Mouse (Mus musculus) midbrain, postnatal 0 days (tissue): ENCODE results near the gene 1700056E22Rik. TPM values are rescaled to one million over a fixed set of nuclear protein-coding genes. Genes with fewer than 3 reads are reported as not detected.

Experiments
- ATAC-seq: fragments of 200-750 bp; cut with Nextera tagmentation; 2 replicates; pipeline ENCODE4 v1.8.0; 2017; ENCODE audit warnings: moderate number of reproducible peaks, mild to moderate bottlenecking, moderate TSS enrichment, moderate library complexity; ENCODE audit not compliant: low FRiP score
- DNase-seq: peaks from one replicate; pipeline ENCODE4 v3.0.0-alpha.2; 2015; ENCODE audit warnings: low spot score
- H3K27ac ChIP-seq: fragments of 300-500 bp; sonication (generic); 2 replicates; pipeline ENCODE4 v1.5.1; 2014; ENCODE audit warnings: low read depth, mild to moderate bottlenecking, low read length, mixed read lengths
- H3K27me3 ChIP-seq: fragments of 300-500 bp; sonication (generic); 2 replicates; pipeline ENCODE4 v1.6.1; 2014; ENCODE audit warnings: low read length, control low read depth, mixed read lengths; ENCODE audit not compliant: insufficient read depth
- H3K36me3 ChIP-seq: fragments of 300-500 bp; sonication (generic); 2 replicates; pipeline ENCODE4 v1.6.1; 2014; ENCODE audit warnings: low read length, control low read depth, mixed read lengths; ENCODE audit not compliant: insufficient read depth
- H3K4me1 ChIP-seq: fragments of 300-500 bp; sonication (generic); 2 replicates; pipeline ENCODE4 v1.6.1; 2014; ENCODE audit warnings: mild to moderate bottlenecking, control low read depth, antibody characterized with exemption, low read length, mixed read lengths; ENCODE audit not compliant: insufficient read depth
- H3K4me2 ChIP-seq: fragments of 300-500 bp; sonication (generic); 2 replicates; pipeline ENCODE4 v1.6.1; 2014; ENCODE audit warnings: low read depth, mild to moderate bottlenecking, low read length, mixed read lengths; ENCODE audit not compliant: poor library complexity, severe bottlenecking
- H3K4me3 ChIP-seq: fragments of 300-500 bp; sonication (generic); 2 replicates; pipeline ENCODE4 v1.5.1; 2014; ENCODE audit warnings: low read depth, mild to moderate bottlenecking, low read length, moderate library complexity
- H3K9ac ChIP-seq: fragments of 300-500 bp; sonication (generic); replicated peaks from 2 replicates; pipeline ENCODE4 v1.6.1; 2014; ENCODE audit warnings: mild to moderate bottlenecking, low read length, moderate library complexity, mixed read lengths; ENCODE audit not compliant: poor library complexity, severe bottlenecking
- H3K9me3 ChIP-seq: fragments of 300-500 bp; sonication (generic); 2 replicates; pipeline ENCODE4 v1.6.1; 2016; ENCODE audit warnings: low read length, control low read depth
- CTCF ChIP-seq: IDR thresholded peaks from 2 replicates; pipeline ENCODE4 v1.5.1; 2016; ENCODE audit warnings: antibody characterized with exemption, mild to moderate bottlenecking
- WGBS: fragments of 180-500 bp; shearing (Covaris S2); extraction: QIAGEN DNeasy Blood & Tissue Kit; methylation state at CpG from one replicate; pipeline ENCODE4 v1.1.7; 2014; 5-methylcytosine and 5-hydroxymethylcytosine counted together
- polyA plus RNA-seq: library from polyadenylated mRNA; unstranded; fragments of >200 nt; fragmentation: Nextera tagmentation; extraction: Ambion mirVana; gene quantifications from 2 replicates; pipeline ENCODE4 v1.2.1, GENCODE M21; 2015
- total RNA-seq: library from RNA; depleted of rRNA; stranded (reverse); fragments of >200 nt; gene quantifications from 2 replicates; pipeline ENCODE4 v1.2.3, GENCODE M21; 2014

1700056E22Rik gene
- total and polyA plus RNA-seq, 2 experiments from 2014 or later, result 1.1 to 1.2 TPM

DNA sequence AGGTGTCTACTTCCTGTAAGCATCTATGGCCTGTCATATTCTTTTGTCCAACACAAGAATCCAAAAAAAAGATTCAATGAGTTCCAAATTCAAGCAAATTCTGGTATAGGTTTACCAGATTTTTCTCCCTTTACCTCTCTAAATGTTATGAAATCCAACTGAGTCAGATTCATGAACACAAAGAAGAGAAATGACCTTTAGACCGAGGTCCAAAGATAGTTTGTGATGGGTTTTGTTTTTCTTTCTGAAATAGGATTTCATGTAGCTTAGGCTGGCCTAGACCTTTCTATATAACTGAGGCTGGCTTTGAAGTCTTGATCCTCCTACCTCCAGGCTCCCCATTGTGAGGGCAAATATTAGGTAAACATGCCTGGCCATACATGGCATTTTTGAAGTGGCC, 27.8 kb upstream of the 1700056E22Rik start:
- WGBS, result 83% methylated on average over 1 of the region's 1 CpGs
- Histone ChIP-seq H3K27ac (no peak overlapping the region), H3K27me3 (no peaks in the 10 kb centered on the region), H3K4me3 (no peak overlapping the region), H3K9me3 (no peaks in the 10 kb centered on the region), H3K4me1 (no peaks in the 10 kb centered on the region), H3K4me2 (no peak overlapping the region), H3K9ac (no peak overlapping the region), H3K36me3 (no peaks in the 10 kb centered on the region)
- no peak for ATAC-seq
- no peak for DNase-seq
- no peak for TF ChIP-seq CTCF

DNA sequence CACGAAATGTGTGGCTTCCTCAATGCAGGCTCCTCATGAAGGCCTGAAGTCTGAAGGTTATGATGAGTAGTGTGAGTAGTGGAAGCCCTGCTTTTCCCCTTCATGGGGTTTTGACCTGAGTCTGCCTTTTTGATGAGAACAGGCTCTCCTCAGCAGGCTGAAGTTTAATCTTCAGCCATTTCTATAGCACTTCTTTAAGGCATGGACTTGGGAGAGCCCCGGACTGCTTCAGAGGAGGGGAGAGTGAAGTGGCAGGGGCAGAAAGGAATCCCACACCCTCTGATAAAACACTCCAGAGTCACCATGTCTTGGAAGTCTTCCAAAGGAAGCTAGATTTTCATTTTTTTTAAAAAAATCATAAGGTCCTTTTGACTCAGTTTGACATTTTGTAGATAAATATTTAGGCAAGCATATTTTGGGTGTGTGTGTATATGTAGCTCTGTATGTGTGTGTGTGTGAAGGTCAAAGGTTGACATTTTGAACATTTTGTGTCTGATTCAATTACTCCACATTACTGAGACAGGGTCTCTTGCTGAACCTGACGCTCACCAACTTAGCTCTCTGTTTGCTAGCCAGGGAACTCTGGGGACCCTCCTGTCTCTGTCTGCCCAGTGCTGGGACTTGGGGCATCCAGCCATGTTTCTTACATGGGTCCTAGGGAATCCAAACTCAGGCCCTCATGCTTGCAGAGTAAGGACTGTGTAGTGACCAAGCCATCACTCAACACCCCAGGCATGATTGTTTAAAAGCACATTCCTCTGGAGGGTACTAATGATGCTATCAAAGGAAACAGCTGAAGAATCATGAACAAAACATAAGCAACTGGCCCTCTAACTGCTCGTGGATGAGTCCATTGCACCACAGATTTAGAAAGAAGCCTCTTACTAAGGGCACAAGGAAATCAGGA, 27.0 kb upstream of the 1700056E22Rik start:
- DNase-seq (no peak), ATAC-seq (no peak)
- H3K4me3 ChIP-seq, result no peak overlapping the region
- no peaks in the 10 kb centered on the region for H3K9me3 ChIP-seq
- H3K4me2 ChIP-seq, result no peak overlapping the region
- no peak for TF ChIP-seq CTCF
- no peak overlapping the region for H3K9ac ChIP-seq
- H3K36me3 ChIP-seq, result no peaks in the 10 kb centered on the region
- no peaks in the 10 kb centered on the region for H3K27me3 ChIP-seq
- H3K4me1 ChIP-seq, result no peaks in the 10 kb centered on the region
- 72% methylated on average over 4 of the region's 4 CpGs for WGBS
- H3K27ac ChIP-seq, result no peak overlapping the region

DNA sequence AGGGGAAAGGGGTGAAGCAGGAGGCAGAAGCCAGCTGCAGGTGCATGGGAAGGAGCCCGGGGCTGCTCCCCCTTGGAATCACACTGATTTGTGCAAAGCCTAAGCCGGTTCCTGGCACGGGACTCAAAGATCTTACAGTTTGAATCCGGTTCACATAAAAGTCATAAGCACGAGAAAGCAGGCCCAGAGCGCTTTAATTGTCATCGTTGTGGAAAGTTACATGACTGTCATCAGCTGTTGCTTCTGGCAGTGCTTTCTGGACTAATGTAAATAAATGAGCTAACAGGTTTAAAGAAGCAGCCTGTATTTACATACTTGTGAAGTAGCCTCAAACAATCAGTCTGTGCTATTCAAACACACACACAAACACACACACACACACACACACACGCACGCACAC, 26.3 kb upstream of the 1700056E22Rik start:
- Histone ChIP-seq H3K9ac (no peak overlapping the region), H3K4me1 (no peaks in the 10 kb centered on the region), H3K4me2 (no peak overlapping the region), H3K9me3 (no peaks in the 10 kb centered on the region), H3K27me3 (no peaks in the 10 kb centered on the region), H3K4me3 (no peak overlapping the region), H3K27ac (no peak overlapping the region), H3K36me3 (no peaks in the 10 kb centered on the region)
- no peak for TF ChIP-seq CTCF
- WGBS, result 60% methylated on average over 9 of the region's 9 CpGs
- ATAC-seq (no peak), DNase-seq (no peak)

DNA sequence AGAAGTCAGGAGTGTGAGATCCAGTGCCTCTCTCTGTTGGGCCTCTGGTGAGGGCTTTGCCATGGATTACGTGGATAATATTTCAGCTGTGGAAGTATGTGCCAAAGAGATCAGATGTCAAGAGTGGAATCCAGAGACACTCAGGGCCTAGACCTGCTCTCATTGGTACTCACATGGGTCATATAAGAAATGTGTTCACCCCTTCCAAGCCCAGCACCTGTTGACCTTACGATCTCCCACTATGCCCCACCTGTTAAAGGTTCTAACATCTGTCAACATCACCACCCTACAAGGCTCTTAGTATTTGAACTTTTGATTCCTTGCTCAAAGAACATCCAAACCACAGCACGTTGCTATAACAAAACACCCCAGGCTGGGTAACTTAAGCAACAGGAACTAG, 25.7 kb upstream of the 1700056E22Rik start:
- H3K9ac ChIP-seq, result no peak overlapping the region
- H3K4me3 ChIP-seq, result no peak overlapping the region
- no peak for DNase-seq
- H3K4me2 ChIP-seq, result no peak overlapping the region
- no peaks in the 10 kb centered on the region for H3K27me3 ChIP-seq
- TF ChIP-seq CTCF, result no peak
- no peaks in the 10 kb centered on the region for H3K36me3 ChIP-seq
- no peak overlapping the region for H3K27ac ChIP-seq
- 92% methylated on average over 3 of the region's 3 CpGs for WGBS
- H3K4me1 ChIP-seq, result no peaks in the 10 kb centered on the region
- no peak for ATAC-seq
- no peaks in the 10 kb centered on the region for H3K9me3 ChIP-seq

DNA sequence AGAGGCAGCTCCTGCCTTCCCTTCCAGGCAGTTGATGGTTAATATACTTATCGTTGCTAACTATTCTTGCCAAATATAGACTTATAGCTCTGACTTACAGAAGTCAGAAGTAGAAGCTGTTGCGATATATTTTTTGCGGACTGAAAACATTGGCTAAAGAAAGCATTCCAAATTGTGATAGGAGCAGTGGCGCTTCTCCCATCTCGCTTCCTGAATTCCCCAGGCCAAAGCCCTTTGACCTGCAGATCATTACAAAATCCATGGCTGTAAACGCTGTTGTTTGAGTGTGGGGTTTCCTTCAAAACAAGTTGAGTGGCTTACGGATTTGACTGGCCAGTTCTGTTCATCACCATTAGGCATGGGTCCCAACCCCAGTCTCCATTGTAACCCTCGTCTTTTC, 24.1 kb upstream of the 1700056E22Rik start:
- H3K4me1 ChIP-seq, result no peaks in the 10 kb centered on the region

DNA sequence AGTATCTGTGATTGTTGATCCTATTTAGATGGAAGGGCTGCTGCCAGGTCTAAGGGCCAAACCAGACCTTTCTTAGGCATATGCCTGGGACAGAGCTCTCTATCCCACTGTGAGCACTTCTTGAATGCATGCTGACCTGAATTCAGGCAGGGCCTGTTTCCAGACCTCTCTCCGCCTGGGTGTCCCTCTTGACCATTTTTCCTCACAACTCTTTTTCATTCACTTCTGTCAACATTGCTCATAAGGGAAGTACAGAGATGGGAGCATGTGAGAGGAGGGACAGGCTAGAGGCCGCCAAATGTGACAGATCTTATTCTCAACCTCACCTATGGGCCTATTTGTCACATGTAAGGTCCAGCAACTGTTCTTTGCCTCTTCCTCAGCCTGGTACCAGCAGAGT, 20.1 kb upstream of the 1700056E22Rik start:
- ATAC-seq (no peak), DNase-seq (no peak)
- no peak overlapping the region for H3K4me3 ChIP-seq
- no peak overlapping the region for H3K27ac ChIP-seq
- TF ChIP-seq CTCF, result no peak
- H3K9me3 ChIP-seq, result no peaks in the 10 kb centered on the region
- H3K9ac ChIP-seq, result no peak overlapping the region
- 94% methylated on average over 2 of the region's 2 CpGs for WGBS
- H3K4me1 ChIP-seq, result no peaks in the 10 kb centered on the region
- no peaks in the 10 kb centered on the region for H3K27me3 ChIP-seq
- no peaks in the 10 kb centered on the region for H3K36me3 ChIP-seq
- no peak overlapping the region for H3K4me2 ChIP-seq

More for the DNA sequence above, 24.1 kb upstream of the 1700056E22Rik start:
- H3K27me3 ChIP-seq, result no peaks in the 10 kb centered on the region
- H3K36me3 ChIP-seq, result no peaks in the 10 kb centered on the region
- no peak overlapping the region for H3K4me2 ChIP-seq
- no peaks in the 10 kb centered on the region for H3K9me3 ChIP-seq
- H3K27ac ChIP-seq, result no peak overlapping the region
- no peak overlapping the region for H3K9ac ChIP-seq
- no peak for TF ChIP-seq CTCF
- 90% methylated on average over 8 of the region's 8 CpGs for WGBS
- no peak overlapping the region for H3K4me3 ChIP-seq
- DNase-seq (no peak), ATAC-seq (no peak)
